Mouse (Mus musculus): ENCODE measurements around the gene Cd47. TPM values are rescaled to one million over a fixed set of nuclear protein-coding genes. Genes with fewer than 3 reads are reported as not detected.

Cd47 gene
- total and polyA plus RNA-seq, 3 experiments = 30.9 to 87.1 (median 76.5) TPM

DNA sequence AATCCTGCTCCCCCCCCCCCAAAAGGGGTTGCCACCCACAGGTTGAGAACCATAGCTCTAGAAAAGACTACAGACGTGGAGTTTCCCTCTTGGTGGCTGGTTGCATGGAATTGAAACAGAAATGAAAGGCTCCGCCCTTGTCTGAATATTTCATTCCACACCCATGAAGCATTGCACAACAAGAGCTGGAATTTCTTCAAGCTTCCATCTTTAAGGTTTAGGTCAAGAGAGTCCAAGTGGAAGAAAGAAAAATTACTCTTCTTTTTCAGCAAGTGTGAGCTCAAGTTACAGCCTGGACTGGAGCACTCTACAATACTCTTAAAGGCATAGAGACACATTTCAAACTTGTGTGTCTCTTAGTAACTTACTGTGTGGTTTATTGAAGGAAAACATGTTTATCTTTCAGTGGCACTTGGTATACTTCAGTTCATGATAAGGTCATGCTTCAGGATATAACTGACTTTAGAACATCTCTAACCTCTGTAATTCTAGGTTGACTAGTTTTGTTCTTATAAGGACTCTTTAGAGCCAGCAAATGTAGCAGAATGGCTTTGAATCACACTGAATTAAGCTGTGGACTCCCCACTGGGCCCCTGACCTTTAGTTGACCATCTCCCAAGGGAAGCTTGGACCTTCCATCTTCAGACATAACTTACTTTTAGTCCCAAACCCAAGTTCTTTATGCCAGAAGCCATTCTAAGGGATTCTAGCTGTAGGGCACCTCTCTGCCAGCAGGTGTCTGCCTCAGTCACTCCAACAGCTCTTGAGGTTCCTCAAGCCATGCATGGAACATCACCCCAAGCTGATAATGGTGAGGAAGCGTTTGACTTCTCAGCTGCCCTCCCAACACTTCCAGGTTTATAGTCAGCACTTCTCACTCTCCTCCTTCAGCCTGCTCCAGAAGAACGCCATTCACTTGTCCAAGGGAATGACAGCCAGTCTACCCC lies 58.8 kb downstream of the Cd47 start:
- Histone ChIP-seq H3K4me1 (ENCODE audit: control insufficient read depth, insufficient read depth, low read length) (peaks cover 18% of the 10 kb centered on the region), H3K27ac (peak overlapping the region; percentile 99), H3K4me3 (peak overlapping the region; percentile 98), H3K9ac (ENCODE audit: low read depth, low read length) (no peak overlapping the region), H3K79me2 (replicated peaks; ENCODE audit: control insufficient read depth, insufficient read depth, low read length) (peaks cover 5% of the 10 kb centered on the region), H3K27me3 (ENCODE audit: control insufficient read depth, insufficient read depth, low read length) (no peaks in the 10 kb centered on the region), H3K36me3 (ENCODE audit: control insufficient read depth, insufficient read depth, low read length) (peaks cover 14% of the 10 kb centered on the region)
- peak; percentile 49 for TF ChIP-seq CTCF (IDR thresholded peaks at IDR 0.05)
- no peak for TF ChIP-seq EP300 (IDR thresholded peaks at IDR 0.05; ENCODE audit: insufficient read depth, low read depth, low read length)
- no peak for TF ChIP-seq POLR2A (IDR thresholded peaks at IDR 0.05; ENCODE audit: insufficient read depth, low read depth, low read length)
- intact Hi-C loops (cut with DNase I) = loop anchor here (2.0 to 10.0 kb wide), 7 partner anchors 57 to 876 kb away; partner anchors contain the start of genes Cd47 and Ift57
- 50% methylated on average over 4 of the region's 4 CpGs for WGBS
- peak in 1 of 2 experiments; percentile 41 for DNase-seq

DNA sequence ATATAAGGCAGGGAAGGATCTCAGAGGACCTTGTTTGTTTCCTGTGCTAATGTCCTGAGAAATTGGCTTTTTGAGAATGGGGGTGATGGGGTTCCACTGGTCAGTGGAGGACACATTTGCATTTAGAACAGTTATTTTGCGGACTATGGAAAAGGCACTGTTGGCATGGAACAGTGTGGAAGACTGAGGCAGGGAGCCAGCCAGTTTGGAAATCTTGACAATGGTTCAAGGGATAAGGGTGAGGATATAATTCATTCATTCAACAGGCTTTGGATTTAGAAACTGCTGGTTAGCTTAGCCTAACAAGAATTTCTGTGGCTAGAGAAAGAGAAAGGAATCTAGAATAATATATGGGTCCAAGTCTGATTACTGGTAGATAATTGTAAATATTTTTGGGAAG lies 61.7 kb downstream of the Cd47 start:
- intact Hi-C loops (cut with DNase I) = no loop called here
- WGBS = 89% methylated on average over 1 of the region's 1 CpGs

DNA sequence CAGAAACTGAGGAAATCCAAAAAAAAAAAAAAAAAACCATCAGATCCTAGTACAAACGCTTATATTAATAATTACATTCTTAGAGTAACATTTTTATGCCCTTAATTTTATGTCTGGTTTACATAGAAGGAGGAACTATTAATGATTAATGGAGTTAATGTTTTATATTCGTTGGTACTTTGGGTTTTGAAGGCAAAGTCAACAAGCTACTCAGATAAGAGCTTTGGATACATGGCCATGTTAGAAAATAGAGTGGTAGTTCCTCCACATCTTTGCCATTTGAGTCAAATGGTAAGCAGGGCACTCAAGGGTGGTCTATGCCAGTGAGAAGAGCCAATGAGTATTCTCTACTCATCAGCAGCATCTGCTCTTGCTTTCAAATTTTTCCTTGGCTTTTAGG lies 66.3 kb downstream of the Cd47 start:
- Histone ChIP-seq H3K79me2 (replicated peaks; ENCODE audit: control insufficient read depth, insufficient read depth, low read length) (peaks cover 8% of the 10 kb centered on the region), H3K4me1 (ENCODE audit: control insufficient read depth, insufficient read depth, low read length) (peaks cover 6% of the 10 kb centered on the region), H3K27ac (no peak overlapping the region), H3K27me3 (ENCODE audit: control insufficient read depth, insufficient read depth, low read length) (no peaks in the 10 kb centered on the region), H3K4me3 (no peak overlapping the region), H3K36me3 (ENCODE audit: control insufficient read depth, insufficient read depth, low read length) (peaks cover 2% of the 10 kb centered on the region; the same call in 1 of the 2 replicates), H3K9ac (ENCODE audit: low read depth, low read length) (no peak overlapping the region)
- WGBS = 81% methylated on average over 2 of the region's 2 CpGs
- TF ChIP-seq CTCF (IDR thresholded peaks at IDR 0.05) = no peak
- TF ChIP-seq EP300 (IDR thresholded peaks at IDR 0.05; ENCODE audit: insufficient read depth, low read depth, low read length) = no peak
- TF ChIP-seq POLR2A (IDR thresholded peaks at IDR 0.05; ENCODE audit: insufficient read depth, low read depth, low read length) = no peak
- DNase-seq = no peak
- intact Hi-C loops (cut with DNase I) = no loop called here

More for the DNA sequence above, 61.7 kb downstream of the Cd47 start:
- DNase-seq = no peak
- Histone ChIP-seq H3K27ac (no peak overlapping the region), H3K4me1 (ENCODE audit: control insufficient read depth, insufficient read depth, low read length) (peaks cover 15% of the 10 kb centered on the region), H3K27me3 (ENCODE audit: control insufficient read depth, insufficient read depth, low read length) (no peaks in the 10 kb centered on the region), H3K36me3 (ENCODE audit: control insufficient read depth, insufficient read depth, low read length) (peaks cover 10% of the 10 kb centered on the region), H3K79me2 (replicated peaks; ENCODE audit: control insufficient read depth, insufficient read depth, low read length) (peaks cover 5% of the 10 kb centered on the region), H3K9ac (ENCODE audit: low read depth, low read length) (no peak overlapping the region), H3K4me3 (no peak overlapping the region)
- TF ChIP-seq EP300 (IDR thresholded peaks at IDR 0.05; ENCODE audit: insufficient read depth, low read depth, low read length) (no peak), CTCF (IDR thresholded peaks at IDR 0.05) (no peak)

DNA sequence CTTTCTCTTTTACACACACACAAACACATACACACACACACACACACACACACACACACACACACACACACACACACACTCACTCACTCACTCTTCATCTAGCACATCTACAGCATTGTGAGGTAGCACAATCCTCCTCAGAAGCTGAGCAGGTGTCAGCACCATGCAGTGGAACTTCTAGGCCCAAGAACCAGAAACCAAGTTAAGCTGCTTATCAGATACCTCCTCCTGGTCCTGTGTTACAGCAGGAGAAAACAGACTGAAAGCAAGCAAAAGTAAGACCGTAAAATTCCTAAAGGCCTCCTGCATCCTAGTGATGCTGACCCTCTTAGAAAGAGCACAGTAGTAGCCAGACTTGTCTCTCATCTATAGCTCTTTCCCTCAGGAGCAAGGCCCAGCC lies 67.9 kb downstream of the Cd47 start:
- Histone ChIP-seq H3K36me3 (ENCODE audit: control insufficient read depth, insufficient read depth, low read length) (peaks cover 6% of the 10 kb centered on the region; the same call in 1 of the 2 replicates), H3K79me2 (replicated peaks; ENCODE audit: control insufficient read depth, insufficient read depth, low read length) (peaks cover 4% of the 10 kb centered on the region), H3K4me1 (ENCODE audit: control insufficient read depth, insufficient read depth, low read length) (peaks cover 3% of the 10 kb centered on the region), H3K27me3 (ENCODE audit: control insufficient read depth, insufficient read depth, low read length) (no peaks in the 10 kb centered on the region), H3K27ac (no peak overlapping the region), H3K4me3 (no peak overlapping the region), H3K9ac (ENCODE audit: low read depth, low read length) (no peak overlapping the region)
- intact Hi-C loops (cut with DNase I) = no loop called here
- TF ChIP-seq EP300 (IDR thresholded peaks at IDR 0.05; ENCODE audit: insufficient read depth, low read depth, low read length) (no peak), POLR2A (IDR thresholded peaks at IDR 0.05; ENCODE audit: insufficient read depth, low read depth, low read length) (no peak), CTCF (IDR thresholded peaks at IDR 0.05) (no peak)
- WGBS = 91% methylated on average over 1 of the region's 1 CpGs
- DNase-seq = no peak

DNA sequence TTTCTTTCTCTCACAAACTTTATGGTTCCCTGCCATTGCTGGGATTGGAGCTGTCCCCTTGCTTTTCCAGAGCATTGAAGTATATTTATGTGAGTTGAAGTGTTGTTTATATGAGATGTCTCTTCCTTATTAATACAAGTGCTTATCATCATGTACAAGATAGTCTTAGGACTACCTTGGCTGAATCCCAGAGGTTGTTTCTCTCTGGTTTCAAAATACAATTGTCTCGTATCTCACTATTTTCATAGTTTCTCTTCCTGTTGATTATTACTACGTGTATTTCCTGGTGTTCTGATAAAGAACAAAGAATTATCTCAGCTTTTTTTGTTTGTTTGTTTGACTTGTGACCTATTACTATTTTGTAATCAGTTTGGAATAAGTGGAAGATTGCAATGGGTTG lies 73.6 kb downstream of the Cd47 start:
- H3K4me1 ChIP-seq (ENCODE audit: control insufficient read depth, insufficient read depth, low read length) = peaks cover 17% of the 10 kb centered on the region
- DNase-seq = no peak
- WGBS = 10% methylated on average over 2 of the region's 2 CpGs
- no peak overlapping the region for H3K9ac ChIP-seq (ENCODE audit: low read depth, low read length)
- TF ChIP-seq EP300 (IDR thresholded peaks at IDR 0.05; ENCODE audit: insufficient read depth, low read depth, low read length) = no peak
- TF ChIP-seq CTCF (IDR thresholded peaks at IDR 0.05) = no peak
- no peak for TF ChIP-seq POLR2A (IDR thresholded peaks at IDR 0.05; ENCODE audit: insufficient read depth, low read depth, low read length)
- intact Hi-C loops (cut with DNase I) = no loop called here
- peaks cover 36% of the 10 kb centered on the region for H3K36me3 ChIP-seq (ENCODE audit: control insufficient read depth, insufficient read depth, low read length)
- no peak overlapping the region for H3K4me3 ChIP-seq
- H3K27me3 ChIP-seq (ENCODE audit: control insufficient read depth, insufficient read depth, low read length) = no peaks in the 10 kb centered on the region
- peak overlapping the region; percentile 16 for H3K27ac ChIP-seq
- H3K79me2 ChIP-seq (replicated peaks; ENCODE audit: control insufficient read depth, insufficient read depth, low read length) = peaks cover 11% of the 10 kb centered on the region

DNA sequence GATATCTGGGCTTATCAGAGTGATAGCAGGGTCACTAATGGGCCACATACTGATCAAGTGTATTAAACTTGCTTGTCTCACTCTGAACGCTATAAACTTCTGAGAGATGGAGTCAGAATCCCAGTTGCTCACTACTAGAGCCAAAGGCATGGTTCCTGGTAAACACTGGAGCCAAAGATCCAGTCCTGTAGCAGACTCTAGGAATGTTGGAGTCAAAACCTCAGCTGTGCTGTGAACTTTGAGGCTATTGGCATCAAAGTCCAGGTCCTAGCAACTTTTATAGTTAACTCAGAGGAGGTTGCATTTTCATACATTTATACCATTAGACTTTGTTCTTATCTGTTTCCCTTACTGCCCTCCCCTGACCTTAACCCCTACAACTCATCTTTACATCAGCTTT lies 74.2 kb downstream of the Cd47 start:
- Histone ChIP-seq H3K4me1 (ENCODE audit: control insufficient read depth, insufficient read depth, low read length) (peaks cover 16% of the 10 kb centered on the region), H3K36me3 (ENCODE audit: control insufficient read depth, insufficient read depth, low read length) (peaks cover 36% of the 10 kb centered on the region), H3K27me3 (ENCODE audit: control insufficient read depth, insufficient read depth, low read length) (no peaks in the 10 kb centered on the region), H3K79me2 (replicated peaks; ENCODE audit: control insufficient read depth, insufficient read depth, low read length) (peaks cover 13% of the 10 kb centered on the region), H3K4me3 (no peak overlapping the region), H3K27ac (no peak overlapping the region), H3K9ac (ENCODE audit: low read depth, low read length) (no peak overlapping the region)
- intact Hi-C loops (cut with DNase I) = no loop called here
- WGBS = 49% methylated on average over 1 of the region's 1 CpGs
- no peak for TF ChIP-seq CTCF (IDR thresholded peaks at IDR 0.05)
- TF ChIP-seq EP300 (IDR thresholded peaks at IDR 0.05; ENCODE audit: insufficient read depth, low read depth, low read length) = no peak
- TF ChIP-seq POLR2A (IDR thresholded peaks at IDR 0.05; ENCODE audit: insufficient read depth, low read depth, low read length) = no peak
- DNase-seq = no peak
